Mouse (Mus musculus) E14TG2a.4 (cell line): ENCODE data around the gene Slc2a4.
A peak's percentile ranks its signal among the peaks of the same experiment; 100 is the strongest.

Experiments used
- H3K27me3 ChIP-seq: 2 replicates; pipeline ENCODE4 v1.6.1; 2014; ENCODE audit warnings: low read length, control low read depth; ENCODE audit not compliant: insufficient read depth
- H3K36me3 ChIP-seq: 2 replicates; pipeline ENCODE4 v1.6.1; 2014; ENCODE audit warnings: low read length, control low read depth; ENCODE audit not compliant: insufficient read depth
- H3K4me1 ChIP-seq: replicated peaks from 2 replicates; pipeline ENCODE4 v1.6.1; 2014; ENCODE audit warnings: low read depth, low read length, control low read depth
- H3K4me3 ChIP-seq: replicated peaks from 2 replicates; pipeline ENCODE4 v1.5.1; 2014; ENCODE audit warnings: mild to moderate bottlenecking, low read length
- H3K9me3 ChIP-seq: 2 replicates; pipeline ENCODE4 v1.6.1; 2014; ENCODE audit warnings: low read length, control low read depth
- CTCF ChIP-seq: conservative IDR thresholded peaks from 2 replicates; pipeline ENCODE4 v1.5.1; 2014; ENCODE audit warnings: low read length
- NANOG ChIP-seq: IDR thresholded peaks from 2 replicates; pipeline ENCODE4 v1.6.1; 2014; ENCODE audit warnings: borderline replicate concordance, low read length, mixed read lengths
- POU5F1 ChIP-seq: IDR thresholded peaks from 2 replicates; pipeline ENCODE4 v1.6.1; 2014; ENCODE audit warnings: low read length, borderline replicate concordance

Gene Slc2a4

DNA sequence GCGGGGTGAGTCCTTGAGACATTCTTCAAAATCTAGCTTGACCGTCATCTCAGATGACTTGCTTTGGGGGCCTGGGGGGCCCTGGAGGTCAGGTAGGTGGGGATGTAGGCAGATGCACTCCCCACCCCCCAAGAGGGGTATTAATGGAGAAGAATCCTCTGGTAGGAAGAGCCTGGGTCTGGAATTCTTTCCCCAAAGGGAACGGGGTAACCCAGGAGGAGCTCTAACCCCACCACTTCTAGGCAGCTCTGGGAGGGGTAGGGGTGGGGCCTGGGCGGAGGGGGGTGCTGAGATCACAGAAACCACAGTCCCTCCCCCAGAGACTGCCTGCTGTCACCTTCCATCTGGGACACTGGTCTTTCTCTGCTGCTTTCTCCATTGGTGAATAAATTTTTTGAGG is 52.7 kb downstream of the Slc2a4 start, which contains the start of gene Acap1:
Gene Acap1 (minus strand): TSS at position 249 of the 400 bp plus-strand sequence.
- peaks cover 64% of the 10 kb centered on the region for H3K4me1 ChIP-seq
- H3K9me3 ChIP-seq: no peaks in the 10 kb centered on the region
- peak within 1 kb of the TSS; percentile 60 for H3K4me3 ChIP-seq
- H3K27me3 ChIP-seq: peaks cover 8% of the 10 kb centered on the region; the same call in 1 of the 2 replicates
- TF ChIP-seq NANOG (no peak), POU5F1 (no peak), CTCF (no peak)
- no peaks in the 10 kb centered on the region; the same call in 1 of the 2 replicates for H3K36me3 ChIP-seq

- no peaks in the 10 kb centered on the region; the same call in 1 of the 2 replicates for H3K36me3 ChIP-seq
- H3K4me3 ChIP-seq: peak overlapping the region; percentile 60
- no peak for TF ChIP-seq NANOG
- peaks cover 64% of the 10 kb centered on the region for H3K4me1 ChIP-seq
- H3K27me3 ChIP-seq: peaks cover 8% of the 10 kb centered on the region; the same call in 1 of the 2 replicates
- H3K9me3 ChIP-seq: no peaks in the 10 kb centered on the region
Measured at GRCm38 (mm10) chr11:69894671-69895070, 53.3 kb downstream of the Slc2a4 start.
